Mouse (Mus musculus) small intestine, adult 2 months (tissue): ENCODE data around the gene Mecom. TPM values are rescaled to one million over a fixed set of nuclear protein-coding genes. Genes with fewer than 3 reads are reported as not detected.

Experiments
- H3K27ac ChIP-seq: fragments of 200-500 bp; 2 replicates; pipeline ENCODE4 v1.5.1; 2012; ENCODE audit warnings: low read depth, low read length, control low read depth, inconsistent platforms; ENCODE audit not compliant: insufficient read depth
- H3K27me3 ChIP-seq: fragments of 200-500 bp; 2 replicates; pipeline ENCODE4 v1.6.1; 2012; ENCODE audit warnings: mild to moderate bottlenecking, moderate library complexity, low read length, inconsistent platforms; ENCODE audit not compliant: control insufficient read depth, insufficient read depth
- H3K36me3 ChIP-seq: fragments of 200-500 bp; 2 replicates; pipeline ENCODE4 v1.6.1; 2012; ENCODE audit warnings: mild to moderate bottlenecking, low read length, control low read depth, inconsistent platforms; ENCODE audit not compliant: control insufficient read depth, insufficient read depth
- H3K4me1 ChIP-seq: fragments of 200-500 bp; 2 replicates; pipeline ENCODE4 v1.6.1; 2012; ENCODE audit warnings: low read length, inconsistent platforms, mixed read lengths; ENCODE audit not compliant: control insufficient read depth, insufficient read depth, insufficient read length
- H3K4me3 ChIP-seq: fragments of 200-500 bp; 2 replicates; pipeline ENCODE4 v1.5.1; 2012; ENCODE audit warnings: low read depth, mild to moderate bottlenecking, control low read depth, inconsistent platforms, low read length, moderate library complexity
- CTCF ChIP-seq: fragments of 200-500 bp; IDR thresholded peaks from 2 replicates; pipeline ENCODE4 v1.5.1; 2012; ENCODE audit warnings: low read depth, mild to moderate bottlenecking, control low read depth, inconsistent platforms, low read length, moderate library complexity, mixed read lengths; ENCODE audit not compliant: insufficient replicate concordance, insufficient read length; ENCODE audit errors: extremely low read depth
- POLR2A ChIP-seq: fragments of 200-500 bp; IDR thresholded peaks from 2 replicates; pipeline ENCODE4 v1.6.1; 2012; ENCODE audit warnings: low read depth, mild to moderate bottlenecking, control low read depth, inconsistent platforms, low read length, moderate library complexity
- WGBS: fragments of 180-500 bp; shearing (Covaris S2); methylation state at CpG from one replicate; pipeline ENCODE4 v1.1.7; 2018; 5-methylcytosine and 5-hydroxymethylcytosine counted together
- polyA plus RNA-seq: library from polyadenylated mRNA; depleted of rRNA; stranded (reverse); fragments of >200 nt; gene quantifications from 2 replicates; pipeline ENCODE4 v1.2.3, GENCODE M21; 2012

Gene Mecom
- polyA plus RNA-seq, 1 experiment = 2.8 TPM

GRCm38 (mm10) chr3:30269253-30269652 is 278.6 kb downstream of the Mecom start:
- no peak overlapping the region for H3K4me3 ChIP-seq
- no peak overlapping the region for H3K27ac ChIP-seq
- TF ChIP-seq POLR2A (no peak), CTCF (no peak)
- no peaks in the 10 kb centered on the region for H3K27me3 ChIP-seq
- H3K36me3 ChIP-seq = no peaks in the 10 kb centered on the region
- no peaks in the 10 kb centered on the region for H3K4me1 ChIP-seq
- 73% methylated on average over 3 of the region's 3 CpGs for WGBS

GRCm38 (mm10) chr3:30260945-30261344 is 286.9 kb downstream of the Mecom start:
- Histone ChIP-seq H3K4me1 (no peaks in the 10 kb centered on the region), H3K36me3 (no peaks in the 10 kb centered on the region), H3K27me3 (no peaks in the 10 kb centered on the region), H3K4me3 (no peak overlapping the region), H3K27ac (no peak overlapping the region)
- TF ChIP-seq CTCF (no peak), POLR2A (no peak)
- 60% methylated on average over 4 of the region's 4 CpGs for WGBS

GRCm38 (mm10) chr3:30258421-30258820 is 289.4 kb downstream of the Mecom start:
- Histone ChIP-seq H3K36me3 (no peaks in the 10 kb centered on the region), H3K4me3 (no peak overlapping the region), H3K27ac (no peak overlapping the region), H3K4me1 (no peaks in the 10 kb centered on the region), H3K27me3 (no peaks in the 10 kb centered on the region)
- TF ChIP-seq POLR2A = no peak
- no peak for TF ChIP-seq CTCF
- WGBS = 76% methylated on average over 10 of the region's 10 CpGs

GRCm38 (mm10) chr3:30257776-30258175 is 290.0 kb downstream of the Mecom start:
- 84% methylated on average over 5 of the region's 5 CpGs for WGBS
- H3K27me3 ChIP-seq = no peaks in the 10 kb centered on the region
- no peaks in the 10 kb centered on the region for H3K36me3 ChIP-seq
- no peak overlapping the region for H3K4me3 ChIP-seq
- H3K4me1 ChIP-seq = no peaks in the 10 kb centered on the region
- no peak overlapping the region for H3K27ac ChIP-seq
- no peak for TF ChIP-seq CTCF
- no peak for TF ChIP-seq POLR2A

- H3K27me3 ChIP-seq = no peaks in the 10 kb centered on the region
- no peak overlapping the region for H3K27ac ChIP-seq
- no peak overlapping the region for H3K4me3 ChIP-seq
- TF ChIP-seq POLR2A (no peak), CTCF (no peak)
- 45% methylated on average over 7 of the region's 7 CpGs for WGBS
- no peaks in the 10 kb centered on the region for H3K36me3 ChIP-seq
- no peaks in the 10 kb centered on the region for H3K4me1 ChIP-seq
Observed at GRCm38 (mm10) chr3:30256896-30257295, 290.9 kb downstream of the Mecom start.

GRCm38 (mm10) chr3:30255828-30256227 is 292.0 kb downstream of the Mecom start:
- 64% methylated on average over 5 of the region's 5 CpGs for WGBS
- Histone ChIP-seq H3K27me3 (no peaks in the 10 kb centered on the region), H3K4me1 (no peaks in the 10 kb centered on the region), H3K36me3 (no peaks in the 10 kb centered on the region), H3K27ac (no peak overlapping the region), H3K4me3 (no peak overlapping the region)
- TF ChIP-seq POLR2A (no peak), CTCF (no peak)

- no peaks in the 10 kb centered on the region for H3K36me3 ChIP-seq
- no peaks in the 10 kb centered on the region for H3K4me1 ChIP-seq
- TF ChIP-seq CTCF = no peak
- no peak for TF ChIP-seq POLR2A
- no peak overlapping the region for H3K4me3 ChIP-seq
- 74% methylated on average over 7 of the region's 7 CpGs for WGBS
- H3K27me3 ChIP-seq = no peaks in the 10 kb centered on the region
- no peak overlapping the region for H3K27ac ChIP-seq
Observed at GRCm38 (mm10) chr3:30254451-30254850, 293.4 kb downstream of the Mecom start.

GRCm38 (mm10) chr3:30253714-30254113 is 294.1 kb downstream of the Mecom start:
- no peak overlapping the region for H3K27ac ChIP-seq
- TF ChIP-seq POLR2A = no peak
- no peak for TF ChIP-seq CTCF
- H3K27me3 ChIP-seq = no peaks in the 10 kb centered on the region
- no peaks in the 10 kb centered on the region for H3K4me1 ChIP-seq
- no peak overlapping the region for H3K4me3 ChIP-seq
- H3K36me3 ChIP-seq = no peaks in the 10 kb centered on the region
- WGBS = 83% methylated on average over 5 of the region's 5 CpGs
